Mouse (Mus musculus) hindbrain, embryonic 10.5 days (tissue): ENCODE data around the gene Nat8f1. TPM values are rescaled to one million over a fixed set of nuclear protein-coding genes. Genes with fewer than 3 reads are reported as not detected.
"Not testable (repeated sequence)": the region's sequence is repeated elsewhere in the genome, so short reads cannot be mapped to it uniquely, and the experiment has no call there.

Experiments
- DNase-seq: peaks from one replicate; pipeline ENCODE4 v3.0.0-alpha.2; 2017; ENCODE audit warnings: low spot score
- H3K27ac ChIP-seq: fragments of 300-500 bp; sonication (generic); 2 replicates; pipeline ENCODE4 v1.5.1; 2016; ENCODE audit warnings: mild to moderate bottlenecking, moderate library complexity
- H3K27me3 ChIP-seq: fragments of 300-500 bp; sonication (generic); 2 replicates; pipeline ENCODE4 v1.6.1; 2016; ENCODE audit warnings: mild to moderate bottlenecking; ENCODE audit not compliant: poor library complexity, insufficient read depth, severe bottlenecking
- H3K36me3 ChIP-seq: fragments of 300-500 bp; sonication (generic); 2 replicates; pipeline ENCODE4 v1.6.1; 2016; ENCODE audit warnings: mild to moderate bottlenecking, moderate library complexity
- H3K4me1 ChIP-seq: fragments of 300-500 bp; sonication (generic); replicated peaks from 2 replicates; pipeline ENCODE4 v1.6.1; 2016; ENCODE audit warnings: mild to moderate bottlenecking
- H3K4me3 ChIP-seq: fragments of 300-500 bp; sonication (generic); 2 replicates; pipeline ENCODE4 v1.5.1; 2016; ENCODE audit warnings: mild to moderate bottlenecking, moderate library complexity
- H3K9me3 ChIP-seq: fragments of 300-500 bp; sonication (generic); 2 replicates; pipeline ENCODE4 v1.6.1; 2016; ENCODE audit warnings: mild to moderate bottlenecking, moderate library complexity
- WGBS: fragments of 180-500 bp; shearing (Covaris S2); methylation state at CpG from one replicate; pipeline ENCODE4 v1.1.7; 2016; 5-methylcytosine and 5-hydroxymethylcytosine counted together
- polyA plus RNA-seq: library from polyadenylated mRNA; unstranded; fragments of >200 nt; fragmentation: Nextera tagmentation; extraction: Ambion mirVana; gene quantifications from 2 replicates; pipeline ENCODE4 v1.2.1, GENCODE M21; 2016

The Nat8f1 gene
- polyA plus RNA-seq = 5.9 and 7.2 TPM in 2 replicates

- H3K27me3 ChIP-seq, H3K36me3 ChIP-seq, H3K9me3 ChIP-seq: not testable (repeated sequence)
- under 1% methylated on average over 61 of the region's 61 CpGs for WGBS
- Histone ChIP-seq H3K4me3 (peak within 1 kb of the TSS; percentile 66), H3K27ac (peak within 1 kb of the TSS; percentile 91), H3K4me1 (peaks cover 17% of the 10 kb centered on the region)
- DNase-seq = peak; percentile 92
These were observed at the start of gene Nat8f1 for GRCm38 (mm10) chr6:85915539-85916513. TSS of gene Nat8f1 (minus strand) at chr6:85915687.

- Histone ChIP-seq H3K4me1 (peaks cover 10% of the 10 kb centered on the region), H3K36me3 (peaks cover 28% of the 10 kb centered on the region), H3K27ac (peak within 1 kb of the TSS; percentile 96), H3K27me3 (no peaks in the 10 kb centered on the region), H3K4me3 (peak within 1 kb of the TSS; percentile 93), H3K9me3 (no peaks in the 10 kb centered on the region)
- peak; percentile 94 for DNase-seq
- WGBS = under 1% methylated on average over 70 of the region's 70 CpGs
These were observed 45.9 kb upstream of the Nat8f1 start, which contains the start of gene Dusp11 for GRCm38 (mm10) chr6:85961101-85962091. TSS of gene Dusp11 (minus strand) at chr6:85961667.

DNA sequence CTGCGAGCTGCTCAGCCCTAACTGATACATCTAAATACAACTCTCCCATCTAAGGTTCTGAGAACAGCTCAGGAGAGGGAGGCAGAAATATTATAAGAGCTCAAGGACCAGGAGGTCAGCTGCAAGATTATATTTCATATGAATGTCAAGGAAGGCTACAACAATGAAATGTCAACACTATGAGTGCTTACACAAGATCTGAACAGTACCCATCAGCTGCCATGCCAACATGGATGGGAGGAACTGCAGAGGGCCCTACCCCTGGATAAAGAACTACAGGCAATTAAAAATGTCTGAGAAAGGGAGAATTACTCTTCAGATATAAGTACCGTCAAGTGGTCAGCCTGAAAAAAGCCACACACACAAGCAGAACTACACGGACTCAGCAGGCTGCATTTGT is 42.1 kb upstream of the Nat8f1 start:
- Histone ChIP-seq H3K4me3 (no peak overlapping the region), H3K4me1 (peaks cover 10% of the 10 kb centered on the region), H3K27me3 (no peaks in the 10 kb centered on the region), H3K9me3 (no peaks in the 10 kb centered on the region), H3K36me3 (peaks cover 64% of the 10 kb centered on the region), H3K27ac (no peak overlapping the region)
- 90% methylated on average over 3 of the region's 3 CpGs for WGBS
- DNase-seq = no peak

DNA sequence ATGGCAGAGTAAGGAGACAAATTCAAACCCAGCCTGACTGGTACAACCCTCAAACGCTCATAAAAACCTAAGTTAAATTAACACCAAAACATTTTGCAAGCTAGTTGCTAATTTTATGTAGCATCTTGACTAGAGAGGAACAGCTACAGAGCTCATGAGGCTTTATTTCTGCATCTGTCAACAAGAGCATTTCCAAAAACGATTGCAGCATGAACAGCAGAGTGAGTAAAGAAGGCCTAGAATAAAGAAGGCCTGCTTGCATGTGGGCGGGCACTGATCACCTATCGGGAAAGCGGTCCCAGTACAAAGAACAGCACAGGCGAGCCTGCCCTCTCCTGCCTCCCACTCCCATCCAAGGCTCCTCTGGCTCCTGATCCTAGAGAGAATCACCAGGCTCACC is 33.1 kb upstream of the Nat8f1 start:
- no peaks in the 10 kb centered on the region for H3K9me3 ChIP-seq
- 83% methylated on average over 6 of the region's 6 CpGs for WGBS
- DNase-seq = no peak
- peaks cover 100% of the 10 kb centered on the region for H3K36me3 ChIP-seq
- H3K27me3 ChIP-seq = no peaks in the 10 kb centered on the region
- H3K27ac ChIP-seq = no peak overlapping the region
- no peak overlapping the region for H3K4me3 ChIP-seq
- no peaks in the 10 kb centered on the region for H3K4me1 ChIP-seq

GRCm38 (mm10) chr6:85942469-85942868 is 27.0 kb upstream of the Nat8f1 start:
- H3K27me3 ChIP-seq = no peaks in the 10 kb centered on the region
- no peaks in the 10 kb centered on the region for H3K9me3 ChIP-seq
- no peak overlapping the region for H3K4me3 ChIP-seq
- DNase-seq = no peak
- H3K4me1 ChIP-seq = peaks cover 1% of the 10 kb centered on the region; the same call in 1 of the 2 replicates
- peaks cover 64% of the 10 kb centered on the region for H3K36me3 ChIP-seq
- WGBS = 95% methylated on average over 3 of the region's 3 CpGs
- no peak overlapping the region for H3K27ac ChIP-seq

GRCm38 (mm10) chr6:85938701-85939100 is 23.2 kb upstream of the Nat8f1 start:
- H3K27ac ChIP-seq = no peak overlapping the region
- peaks cover 26% of the 10 kb centered on the region for H3K36me3 ChIP-seq
- 84% methylated on average over 10 of the region's 10 CpGs for WGBS
- no peaks in the 10 kb centered on the region for H3K27me3 ChIP-seq
- H3K9me3 ChIP-seq = no peaks in the 10 kb centered on the region
- H3K4me3 ChIP-seq = no peak overlapping the region
- DNase-seq = no peak
- H3K4me1 ChIP-seq = peaks cover 11% of the 10 kb centered on the region; the same call in 1 of the 2 replicates

- peak overlapping the region; percentile 54 for H3K4me3 ChIP-seq
- peak overlapping the region; percentile 78 for H3K27ac ChIP-seq
- peaks cover 11% of the 10 kb centered on the region; the same call in 1 of the 2 replicates for H3K4me1 ChIP-seq
- WGBS = 1% methylated on average over 50 of the region's 50 CpGs
- not testable (repeated sequence) for H3K27me3 ChIP-seq, H3K9me3 ChIP-seq
- H3K36me3 ChIP-seq = peaks cover 14% of the 10 kb centered on the region
- DNase-seq = peak; percentile 80
These were observed 21.3 kb upstream of the Nat8f1 start for GRCm38 (mm10) chr6:85936508-85937465.

DNA sequence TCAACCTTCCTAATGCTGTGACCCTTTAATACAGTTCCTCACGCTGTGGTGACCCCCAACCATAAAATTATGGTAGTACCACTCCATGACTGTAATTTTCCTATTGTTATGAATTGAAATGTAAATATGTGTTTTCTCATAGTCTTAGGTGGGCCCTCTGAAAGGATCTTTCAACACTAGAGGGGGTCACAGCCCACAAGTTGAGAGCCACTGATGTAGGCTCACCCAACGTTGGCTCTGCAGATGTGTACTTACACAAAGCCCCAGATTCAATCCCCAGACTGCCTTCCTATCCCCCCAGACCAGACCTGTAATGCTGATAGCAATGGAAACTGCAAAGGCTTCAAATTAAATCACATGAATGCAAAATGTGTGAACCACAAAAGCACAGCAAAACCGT is 20.2 kb upstream of the Nat8f1 start:
- Histone ChIP-seq H3K9me3 (no peaks in the 10 kb centered on the region), H3K27ac (no peak overlapping the region), H3K4me3 (no peak overlapping the region), H3K36me3 (peaks cover 11% of the 10 kb centered on the region), H3K4me1 (peaks cover 11% of the 10 kb centered on the region; the same call in 1 of the 2 replicates), H3K27me3 (no peaks in the 10 kb centered on the region)
- 72% methylated on average over 3 of the region's 3 CpGs for WGBS
- no peak for DNase-seq

DNA sequence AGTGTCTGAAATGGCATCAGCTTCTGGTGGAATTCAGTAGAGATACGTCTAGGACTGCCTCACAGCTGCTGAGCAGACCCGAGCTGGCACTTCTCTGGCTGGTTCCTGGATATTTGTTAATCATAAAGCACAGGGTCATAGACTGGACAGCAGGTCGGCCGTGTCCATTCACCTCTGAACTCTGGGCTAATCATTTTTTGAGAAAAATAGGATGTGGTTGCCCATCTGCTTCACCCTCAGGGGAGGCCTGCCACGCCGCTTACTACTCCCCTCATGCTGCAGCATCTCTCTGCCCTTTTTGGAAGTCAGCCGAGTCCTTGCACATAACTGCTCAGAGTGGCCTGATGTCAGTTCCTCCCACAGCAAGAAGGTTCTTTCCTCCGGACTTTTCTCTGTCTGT is 18.6 kb upstream of the Nat8f1 start:
- no peaks in the 10 kb centered on the region for H3K9me3 ChIP-seq
- no peak overlapping the region for H3K4me3 ChIP-seq
- no peak overlapping the region for H3K27ac ChIP-seq
- DNase-seq = no peak
- H3K27me3 ChIP-seq = no peaks in the 10 kb centered on the region
- H3K36me3 ChIP-seq = peaks cover 27% of the 10 kb centered on the region
- 86% methylated on average over 8 of the region's 8 CpGs for WGBS
- peaks cover 11% of the 10 kb centered on the region; the same call in 1 of the 2 replicates for H3K4me1 ChIP-seq

- Histone ChIP-seq H3K4me1 (no peaks in the 10 kb centered on the region), H3K27me3 (no peaks in the 10 kb centered on the region), H3K4me3 (no peak overlapping the region), H3K27ac (no peak overlapping the region), H3K36me3 (peaks cover 73% of the 10 kb centered on the region), H3K9me3 (no peaks in the 10 kb centered on the region)
- WGBS = 82% methylated on average over 1 of the region's 1 CpGs
- no peak for DNase-seq
These were observed 13.8 kb upstream of the Nat8f1 start for GRCm38 (mm10) chr6:85929312-85929711.

DNA sequence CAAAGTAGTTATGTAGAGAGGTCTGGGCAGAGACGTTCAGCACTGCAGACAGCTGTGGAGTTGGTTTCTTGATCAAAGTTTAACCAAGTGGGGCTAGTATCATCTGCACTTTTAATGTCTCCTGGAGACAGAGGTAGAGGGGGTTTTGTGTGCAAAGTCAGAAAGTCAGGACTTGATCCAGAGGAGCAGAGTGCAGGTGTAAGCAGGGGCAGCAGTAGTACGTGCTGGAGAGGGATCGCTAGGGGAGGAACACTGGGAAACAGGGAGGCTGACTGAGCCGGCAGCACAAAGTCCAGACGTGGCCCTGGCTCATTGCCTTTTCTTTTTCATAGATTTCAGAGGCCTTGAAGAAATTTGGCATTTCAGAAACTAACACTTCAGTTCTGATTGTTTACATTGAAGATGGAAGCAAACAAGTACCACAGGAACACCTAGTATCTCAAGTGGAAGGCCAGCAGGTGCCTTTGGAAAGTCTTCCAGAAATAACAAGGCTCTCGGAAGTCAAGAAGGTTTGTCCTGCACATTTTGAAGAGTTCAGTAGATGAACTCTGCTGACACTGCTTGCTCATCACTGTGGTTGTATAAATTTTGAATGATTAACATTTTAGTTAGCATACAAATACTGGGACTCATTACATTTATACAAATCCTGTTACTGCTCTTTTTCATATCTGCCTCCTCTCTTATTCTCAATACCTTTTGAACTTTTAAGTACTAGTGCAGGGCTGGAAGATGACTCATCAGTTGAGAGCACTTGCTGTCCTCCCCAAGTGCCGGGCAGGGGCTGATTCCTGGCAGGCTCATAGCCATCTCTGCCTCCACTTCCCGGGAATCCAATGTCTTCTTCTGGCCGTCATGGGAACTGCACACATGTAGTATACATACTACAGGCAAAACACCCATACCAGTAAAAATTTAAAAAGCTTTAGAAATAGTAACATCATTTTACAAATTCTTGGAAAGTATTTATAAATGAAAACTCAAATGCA is 12.3 kb upstream of the Nat8f1 start:
- no peak for DNase-seq
- Histone ChIP-seq H3K4me1 (no peaks in the 10 kb centered on the region), H3K36me3 (peaks cover 79% of the 10 kb centered on the region), H3K4me3 (no peak overlapping the region), H3K9me3 (no peaks in the 10 kb centered on the region), H3K27ac (no peak overlapping the region), H3K27me3 (no peaks in the 10 kb centered on the region)
- WGBS = 90% methylated on average over 9 of the region's 9 CpGs
